Mouse (Mus musculus): ENCODE results near the gene Ddah1.

The Ddah1 gene

GRCm38 (mm10) chr3:145827191-145828045 lies 68.9 kb downstream of the Ddah1 start:
- ChIA-PET POLR2A (interaction anchor here in 2 of 4 experiments (1.4 to 2.0 kb wide), 2 partner anchors 10 to 177 kb away, joined by 4 to 5 read pairs; partner anchors contain the start of gene Ccn1 (in 1 of the 2)), CTCF (no interaction called here)

GRCm38 (mm10) chr3:145828906-145829305 lies 70.4 kb downstream of the Ddah1 start:
- ChIA-PET POLR2A (interaction anchor here in 1 of 4 experiments (0.8 kb wide), 1 partner anchor 43 kb away, joined by 3 read pairs; no protein-coding TSS in a partner anchor), CTCF (no interaction called here)

GRCm38 (mm10) chr3:145833948-145834538 lies 75.6 kb downstream of the Ddah1 start:
- ChIA-PET POLR2A (no interaction called here), CTCF (no interaction called here)

- CTCF ChIA-PET = no interaction called here
- POLR2A ChIA-PET = no interaction called here
Measured at GRCm38 (mm10) chr3:145838281-145838680, 79.8 kb downstream of the Ddah1 start.

GRCm38 (mm10) chr3:145841961-145842710 lies 83.7 kb downstream of the Ddah1 start:
- POLR2A ChIA-PET = interaction anchor here in 1 of 4 experiments (0.5 kb wide), 1 partner anchor 12 kb away, joined by 4 read pairs; no protein-coding TSS in a partner anchor
- CTCF ChIA-PET = interaction anchor here in 1 of 4 experiments (0.6 kb wide), 1 partner anchor 10 kb away, joined by 4 read pairs; no protein-coding TSS in a partner anchor

GRCm38 (mm10) chr3:145843836-145844235 lies 85.4 kb downstream of the Ddah1 start:
- ChIA-PET POLR2A (no interaction called here), CTCF (no interaction called here)

- POLR2A ChIA-PET = interaction anchor here in 1 of 4 experiments (0.8 kb wide), 1 partner anchor 9 kb away, joined by 3 read pairs; no protein-coding TSS in a partner anchor
Measured at GRCm38 (mm10) chr3:145844891-145845290, 86.4 kb downstream of the Ddah1 start.

GRCm38 (mm10) chr3:145846255-145846654 lies 87.8 kb downstream of the Ddah1 start:
- CTCF ChIA-PET = no interaction called here
- POLR2A ChIA-PET = no interaction called here

More at GRCm38 (mm10) chr3:145844891-145845290, 86.4 kb downstream of the Ddah1 start:
- CTCF ChIA-PET = interaction anchor here in 1 of 4 experiments (1.2 kb wide), 1 partner anchor 61 kb away, joined by 3 read pairs; no protein-coding TSS in a partner anchor

- POLR2A ChIA-PET = interaction anchor here in 2 of 4 experiments (0.7 to 2.9 kb wide), 3 partner anchors 15 to 95 kb away, joined by 3 to 14 read pairs (median 3); no protein-coding TSS in a partner anchor
- CTCF ChIA-PET = interaction anchor here in 1 of 4 experiments (0.6 kb wide), 1 partner anchor 10 kb away, joined by 4 read pairs; no protein-coding TSS in a partner anchor
Measured at GRCm38 (mm10) chr3:145852041-145852440, 93.6 kb downstream of the Ddah1 start.

- POLR2A ChIA-PET = interaction anchor here in 2 of 4 experiments (0.7 to 2.9 kb wide), 2 partner anchors 20 to 96 kb away, joined by 3 to 14 read pairs; no protein-coding TSS in a partner anchor
- CTCF ChIA-PET = no interaction called here
Measured at GRCm38 (mm10) chr3:145852800-145853199, 94.3 kb downstream of the Ddah1 start.

GRCm38 (mm10) chr3:145853713-145854112 lies 95.2 kb downstream of the Ddah1 start:
- ChIA-PET POLR2A (interaction anchor here (0.6 to 2.9 kb wide), 7 partner anchors 9 to 554 kb away, joined by 3 to 14 read pairs (median 4); no protein-coding TSS in a partner anchor), CTCF (interaction anchor here in 1 of 4 experiments (0.7 kb wide), 1 partner anchor 327 kb away, joined by 3 read pairs; no protein-coding TSS in a partner anchor)

GRCm38 (mm10) chr3:145854427-145854826 lies 96.0 kb downstream of the Ddah1 start:
- ChIA-PET CTCF (no interaction called here), POLR2A (interaction anchor here in 3 of 4 experiments (0.6 to 1.6 kb wide), 7 partner anchors 9 to 587 kb away, joined by 3 to 6 read pairs (median 4); no protein-coding TSS in a partner anchor)

- CTCF ChIA-PET = no interaction called here
- POLR2A ChIA-PET = interaction anchor here in 2 of 4 experiments (0.6 to 1.6 kb wide), 5 partner anchors 8 to 588 kb away, joined by 3 to 5 read pairs (median 4); no protein-coding TSS in a partner anchor
Measured at GRCm38 (mm10) chr3:145855299-145855698, 96.8 kb downstream of the Ddah1 start.

- CTCF ChIA-PET = interaction anchor here in 1 of 4 experiments (1.2 kb wide), 1 partner anchor 14 kb away, joined by 3 read pairs; no protein-coding TSS in a partner anchor
- POLR2A ChIA-PET = interaction anchor here in 1 of 4 experiments (1.2 kb wide), 1 partner anchor 14 kb away, joined by 3 read pairs; no protein-coding TSS in a partner anchor
Measured at GRCm38 (mm10) chr3:145858388-145858787, 99.9 kb downstream of the Ddah1 start.

GRCm38 (mm10) chr3:145862521-145862920 lies 104.0 kb downstream of the Ddah1 start:
- POLR2A ChIA-PET = interaction anchor here in 2 of 4 experiments (0.7 to 5.0 kb wide), 5 partner anchors 10 to 505 kb away, joined by 3 to 75 read pairs (median 3); partner anchors contain the start of gene Ccn1 (in 1 of the 2)
- CTCF ChIA-PET = interaction anchor here in 3 of 4 experiments (0.6 to 1.1 kb wide), 4 partner anchors 16 to 319 kb away, joined by 3 to 7 read pairs (median 4); no protein-coding TSS in a partner anchor

- ChIA-PET POLR2A (interaction anchor here in 2 of 4 experiments (0.8 to 5.0 kb wide), 6 partner anchors 9 to 214 kb away, joined by 3 to 75 read pairs (median 4); partner anchors contain the start of gene Ccn1 (in 1 of the 2)), CTCF (interaction anchor here in 2 of 4 experiments (0.8 to 1.4 kb wide), 2 partner anchors 8 to 105 kb away, joined by 3 read pairs; partner anchors contain the start of gene Ddah1 (in 1 of the 2))
Measured at GRCm38 (mm10) chr3:145864033-145864712, 105.7 kb downstream of the Ddah1 start.

- CTCF ChIA-PET = no interaction called here
Measured at GRCm38 (mm10) chr3:145864713-145865233, 106.3 kb downstream of the Ddah1 start.

More at GRCm38 (mm10) chr3:145864713-145865233, 106.3 kb downstream of the Ddah1 start:
- POLR2A ChIA-PET = interaction anchor here in 2 of 4 experiments (1.0 to 5.0 kb wide), 3 partner anchors 8 to 49 kb away, joined by 3 to 75 read pairs (median 50); no protein-coding TSS in a partner anchor

All from embryonic stem cell, embryonic (primary cell).